In genomic region chr1:66394944-66395637, GRCm38 (mm10) we compare ENCODE assay signal across 16 mouse cellular contexts.
DNase-seq lines count a peak whose midpoint lies in the region; ATAC-seq and TF ChIP-seq lines count a peak whose summit lies in the region.
"Had no signal": no experiment of that assay in that cellular context is flagged by ENCODE, and none has a peak within 500 bp of the region (broad histone marks: within the 10 kb centered on the region; RNA-seq: fewer than 3 reads in every experiment).

No protein-coding gene starts in this region.

- H3K27me3 ChIP-seq in forebrain, embryonic 14.5 days (replicated peaks; ENCODE audit: control insufficient read depth, insufficient read depth, low read length) = no peaks in the 10 kb centered on the region
- no peaks in the 10 kb centered on the region for H3K27me3 ChIP-seq in midbrain, postnatal 0 days (ENCODE audit: insufficient read depth, low read length)
- H3K27me3 ChIP-seq: embryonic facial prominence, embryonic 12.5 days had no signal

- H3K4me2 ChIP-seq in forebrain, embryonic 14.5 days (ENCODE audit: low read length) = peak overlapping the region; percentile 12; the same call in 1 of the 2 replicates
- no peak overlapping the region for H3K4me2 ChIP-seq in midbrain, postnatal 0 days (ENCODE audit: low read depth, low read length, poor library complexity, severe bottlenecking)
- H3K4me2 ChIP-seq: embryonic facial prominence, embryonic 12.5 days had no signal

- no peak for DNase-seq in layer of hippocampus, adult 2 months (ENCODE audit: low spot score in 2 of 2)
- DNase-seq in layer of hippocampus, postnatal 10 days (ENCODE audit: low spot score in 2 of 2) = no peak
- DNase-seq in embryo, embryonic 10.5 days (ENCODE audit: low spot score) = peak; percentile 38
- DNase-seq in forebrain, embryonic 14.5 days (ENCODE audit: low spot score) = peak; percentile 89
- peak; percentile 55 for DNase-seq in midbrain, postnatal 0 days (ENCODE audit: low spot score)
- no peak for DNase-seq in gastrocnemius, adult 18-20 months (ENCODE audit: low spot score)
- no peak for DNase-seq in heart, adult 8-10 months (ENCODE audit: low spot score)
- no peak for DNase-seq in adrenal gland, postnatal 25 days
- DNase-seq: cerebellum, adult 8-10 months; gastrocnemius, postnatal 36 days; kidney, postnatal 10 days; lung, postnatal 4 days; thymus, postnatal 25 days had no signal

- no peak overlapping the region for H3K9ac ChIP-seq in forebrain, embryonic 14.5 days (ENCODE audit: low read length)
- no peak overlapping the region for H3K9ac ChIP-seq in midbrain, postnatal 0 days (replicated peaks; ENCODE audit: low read length, poor library complexity, severe bottlenecking)
- H3K9ac ChIP-seq: embryonic facial prominence, embryonic 12.5 days had no signal

- peaks cover 18% of the 10 kb centered on the region for H3K4me1 ChIP-seq in forebrain, embryonic 14.5 days (ENCODE audit: control insufficient read depth, insufficient read depth, low read length)
- H3K4me1 ChIP-seq in midbrain, postnatal 0 days (ENCODE audit: insufficient read depth, low read length) = 0 out of 2 replicates have a peak, but pooled peaks cover 4% of the 10 kb centered on the region
- H3K4me1 ChIP-seq: embryonic facial prominence, embryonic 12.5 days had no signal

- H3K9me3 ChIP-seq in forebrain, embryonic 14.5 days (replicated peaks; ENCODE audit: control insufficient read depth, low read length) = no peaks in the 10 kb centered on the region
- H3K9me3 ChIP-seq in midbrain, postnatal 0 days (ENCODE audit: low read length) = no peaks in the 10 kb centered on the region
- H3K9me3 ChIP-seq: embryonic facial prominence, embryonic 12.5 days had no signal

- TF ChIP-seq CTCF in layer of hippocampus, adult 2 months (conservative IDR thresholded peaks at IDR 0.05) = no peak
- no peak for TF ChIP-seq CTCF in midbrain, postnatal 0 days (IDR thresholded peaks at IDR 0.05)

- H3K4me3 ChIP-seq in layer of hippocampus, adult 2 months = no peak overlapping the region; the same call in 1 of the 2 replicates
- no peak overlapping the region for H3K4me3 ChIP-seq in forebrain, embryonic 14.5 days (ENCODE audit: low read depth, low read length)
- no peak overlapping the region for H3K4me3 ChIP-seq in midbrain, postnatal 0 days (ENCODE audit: low read depth, low read length)
- H3K4me3 ChIP-seq: embryonic facial prominence, embryonic 12.5 days had no signal

- H3K27ac ChIP-seq in layer of hippocampus, adult 2 months = peak overlapping the region; percentile 68
- peak overlapping the region; percentile 44 for H3K27ac ChIP-seq in forebrain, embryonic 14.5 days (ENCODE audit: low read depth, low read length)
- no peak overlapping the region for H3K27ac ChIP-seq in midbrain, postnatal 0 days (ENCODE audit: low read depth, low read length)
- H3K27ac ChIP-seq: embryonic facial prominence, embryonic 12.5 days; stomach, postnatal 0 days had no signal

- H3K36me3 ChIP-seq in forebrain, embryonic 14.5 days (ENCODE audit: control insufficient read depth, insufficient read depth, low read length) = peaks cover 7% of the 10 kb centered on the region
- H3K36me3 ChIP-seq in midbrain, postnatal 0 days (ENCODE audit: insufficient read depth, low read length) = peaks cover 7% of the 10 kb centered on the region; the same call in 1 of the 2 replicates
- H3K36me3 ChIP-seq: embryonic facial prominence, embryonic 12.5 days had no signal

- peak; percentile 78 for ATAC-seq in forebrain, embryonic 14.5 days
- no peak for ATAC-seq in midbrain, postnatal 0 days (ENCODE audit: low FRiP score)
- ATAC-seq: activated CD4-positive, CD25-positive, alpha-beta regulatory T cell, adult 4 months had no signal

- WGBS in forebrain, embryonic 14.5 days = 5% methylated on average over 8 of the region's 8 CpGs
- 34% methylated on average over 8 of the region's 8 CpGs for WGBS in midbrain, postnatal 0 days

Comparison
In these comparisons a context has a peak if more than half of its experiments do, and no peak if none do; other contexts are left out.
1. DNase-seq: peak in embryo, embryonic 10.5 days (single experiment), forebrain, embryonic 14.5 days (single experiment) and midbrain, postnatal 0 days (single experiment); none in layer of hippocampus, adult 2 months (0 of 2), layer of hippocampus, postnatal 10 days (0 of 2), gastrocnemius, adult 18-20 months (single experiment), heart, adult 8-10 months (single experiment) and adrenal gland, postnatal 25 days (single experiment).